Mouse (Mus musculus): Measurements from ENCODE around the gene Akap6. TPM values are rescaled to one million over a fixed set of nuclear protein-coding genes. Genes with fewer than 3 reads are reported as not detected.

Gene Akap6
- polyA plus RNA-seq, 1 experiment: 6.6 TPM

GRCm38 (mm10) chr12:52700697-52701191 lies 1.6 kb downstream of the Akap6 start:
- Histone ChIP-seq H3K4me2 (ENCODE audit: low read depth) (no peak overlapping the region), H3K36me3 (ENCODE audit: control insufficient read depth, insufficient read depth) (no peaks in the 10 kb centered on the region), H3ac (ENCODE audit: control insufficient read depth, insufficient read length) (no peak overlapping the region), H3K79me2 (ENCODE audit: control insufficient read depth, insufficient read depth) (no peaks in the 10 kb centered on the region), H3K27me3 (ENCODE audit: control insufficient read depth, insufficient read depth, insufficient read length) (no peaks in the 10 kb centered on the region), H3K4me3 (no peak overlapping the region)
- TF ChIP-seq E2F4 (IDR thresholded peaks at IDR 0.05; ENCODE audit: insufficient read depth) (no peak), MYOG (IDR thresholded peaks at IDR 0.05; ENCODE audit: control insufficient read depth in 1 of 3, insufficient read depth in 1 of 3, insufficient read length in 2 of 3, low read depth in 2 of 3) (no peak), POLR2A (IDR thresholded peaks at IDR 0.05; ENCODE audit: insufficient read length, low read depth) (no peak), REST (IDR thresholded peaks at IDR 0.05; ENCODE audit: insufficient read depth, insufficient read length) (no peak), MYOD1 (IDR thresholded peaks at IDR 0.05; ENCODE audit: control insufficient read depth in 1 of 3, insufficient read length in 2 of 3, low read depth in 2 of 3) (no peak), SRF (IDR thresholded peaks at IDR 0.05; ENCODE audit: control insufficient read depth, insufficient read length, low read depth) (no peak), USF1 (IDR thresholded peaks at IDR 0.05; ENCODE audit: low read depth) (no peak), TCF3 (IDR thresholded peaks at IDR 0.05; ENCODE audit: insufficient read length, low read depth) (no peak), TCF12 (IDR thresholded peaks at IDR 0.05; ENCODE audit: insufficient read depth, poor library complexity, severe bottlenecking) (no peak), POLR2AphosphoS2 (IDR thresholded peaks at IDR 0.05; ENCODE audit: insufficient read length, low read depth) (no peak), MAX (IDR thresholded peaks at IDR 0.05; ENCODE audit: low read depth) (no peak), CEBPB (IDR thresholded peaks at IDR 0.05; ENCODE audit: insufficient read depth, poor library complexity, severe bottlenecking) (no peak)

GRCm38 (mm10) chr12:52701201-52701641 lies 2.0 kb downstream of the Akap6 start:
- no peak for TF ChIP-seq POLR2A (IDR thresholded peaks at IDR 0.05; ENCODE audit: insufficient read length, low read depth)
- no peaks in the 10 kb centered on the region for H3K36me3 ChIP-seq (ENCODE audit: control insufficient read depth, insufficient read depth)
- H3K4me2 ChIP-seq (ENCODE audit: low read depth): no peak overlapping the region
- H3K4me3 ChIP-seq: no peak overlapping the region
- no peak overlapping the region for H3ac ChIP-seq (ENCODE audit: control insufficient read depth, insufficient read length)
- H3K27me3 ChIP-seq (ENCODE audit: control insufficient read depth, insufficient read depth, insufficient read length): no peaks in the 10 kb centered on the region
- H3K79me2 ChIP-seq (ENCODE audit: control insufficient read depth, insufficient read depth): no peaks in the 10 kb centered on the region

GRCm38 (mm10) chr12:52702368-52702967 lies 3.3 kb downstream of the Akap6 start:
- Histone ChIP-seq H3K4me2 (ENCODE audit: low read depth) (peak overlapping the region; percentile 83), H3ac (ENCODE audit: control insufficient read depth, insufficient read length) (no peak overlapping the region), H3K36me3 (ENCODE audit: control insufficient read depth, insufficient read depth) (no peaks in the 10 kb centered on the region), H3K79me2 (ENCODE audit: control insufficient read depth, insufficient read depth) (no peaks in the 10 kb centered on the region), H3K4me3 (no peak overlapping the region), H3K27me3 (ENCODE audit: control insufficient read depth, insufficient read depth, insufficient read length) (no peaks in the 10 kb centered on the region)
- TF ChIP-seq CEBPB (IDR thresholded peaks at IDR 0.05; ENCODE audit: insufficient read depth, poor library complexity, severe bottlenecking) (peak; percentile 37; the same call in 1 of the 2 replicates), POLR2A (IDR thresholded peaks at IDR 0.05; ENCODE audit: insufficient read length, low read depth) (no peak)

GRCm38 (mm10) chr12:52704081-52704480 lies 4.9 kb downstream of the Akap6 start:
- no peak overlapping the region for H3K4me3 ChIP-seq
- no peaks in the 10 kb centered on the region for H3K27me3 ChIP-seq (ENCODE audit: control insufficient read depth, insufficient read depth, insufficient read length)
- TF ChIP-seq USF1 (IDR thresholded peaks at IDR 0.05; ENCODE audit: low read depth) (no peak), MYOD1 (IDR thresholded peaks at IDR 0.05; ENCODE audit: control insufficient read depth in 1 of 3, insufficient read length in 2 of 3, low read depth in 2 of 3) (no peak), MAX (IDR thresholded peaks at IDR 0.05; ENCODE audit: low read depth) (no peak)

GRCm38 (mm10) chr12:52704810-52705209 lies 5.6 kb downstream of the Akap6 start:
- H3K36me3 ChIP-seq (ENCODE audit: control insufficient read depth, insufficient read depth): no peaks in the 10 kb centered on the region
- H3K27me3 ChIP-seq (ENCODE audit: control insufficient read depth, insufficient read depth, insufficient read length): no peaks in the 10 kb centered on the region
- no peak overlapping the region for H3K4me2 ChIP-seq (ENCODE audit: low read depth)
- H3ac ChIP-seq (ENCODE audit: control insufficient read depth, insufficient read length): no peak overlapping the region
- H3K79me2 ChIP-seq (ENCODE audit: control insufficient read depth, insufficient read depth): no peaks in the 10 kb centered on the region
- no peak for TF ChIP-seq POLR2A (IDR thresholded peaks at IDR 0.05; ENCODE audit: insufficient read length, low read depth)
- TF ChIP-seq MYOD1 (IDR thresholded peaks at IDR 0.05; ENCODE audit: control insufficient read depth in 1 of 3, insufficient read length in 2 of 3, low read depth in 2 of 3): no peak
- no peak for TF ChIP-seq TCF12 (IDR thresholded peaks at IDR 0.05; ENCODE audit: insufficient read depth, poor library complexity, severe bottlenecking)
- no peak overlapping the region for H3K4me3 ChIP-seq

More at GRCm38 (mm10) chr12:52704081-52704480, 4.9 kb downstream of the Akap6 start:
- Histone ChIP-seq H3K4me2 (ENCODE audit: low read depth) (no peak overlapping the region), H3K36me3 (ENCODE audit: control insufficient read depth, insufficient read depth) (no peaks in the 10 kb centered on the region), H3K79me2 (ENCODE audit: control insufficient read depth, insufficient read depth) (no peaks in the 10 kb centered on the region), H3ac (ENCODE audit: control insufficient read depth, insufficient read length) (no peak overlapping the region)

- H3ac ChIP-seq (ENCODE audit: control insufficient read depth, insufficient read length): no peak overlapping the region
- H3K4me3 ChIP-seq: no peak overlapping the region
- TF ChIP-seq REST (IDR thresholded peaks at IDR 0.05; ENCODE audit: insufficient read depth, insufficient read length) (no peak), TCF3 (IDR thresholded peaks at IDR 0.05; ENCODE audit: insufficient read length, low read depth) (no peak), MYOG (IDR thresholded peaks at IDR 0.05; ENCODE audit: control insufficient read depth in 1 of 3, insufficient read depth in 1 of 3, insufficient read length in 2 of 3, low read depth in 2 of 3) (no peak)
- no peak overlapping the region for H3K4me2 ChIP-seq (ENCODE audit: low read depth)
- no peaks in the 10 kb centered on the region for H3K79me2 ChIP-seq (ENCODE audit: control insufficient read depth, insufficient read depth)
- H3K27me3 ChIP-seq (ENCODE audit: control insufficient read depth, insufficient read depth, insufficient read length): no peaks in the 10 kb centered on the region
- no peaks in the 10 kb centered on the region for H3K36me3 ChIP-seq (ENCODE audit: control insufficient read depth, insufficient read depth)
These were observed 12.2 kb downstream of the Akap6 start for GRCm38 (mm10) chr12:52711382-52711781.

All from myocyte (in vitro differentiated cells).